Mouse (Mus musculus): ENCODE data around the gene Med26. TPM values are rescaled to one million over a fixed set of nuclear protein-coding genes. Genes with fewer than 3 reads are reported as not detected.

Med26 gene
- total and polyA plus RNA-seq, 3 experiments = 14.1 to 28.3 TPM; not detected in 1

DNA sequence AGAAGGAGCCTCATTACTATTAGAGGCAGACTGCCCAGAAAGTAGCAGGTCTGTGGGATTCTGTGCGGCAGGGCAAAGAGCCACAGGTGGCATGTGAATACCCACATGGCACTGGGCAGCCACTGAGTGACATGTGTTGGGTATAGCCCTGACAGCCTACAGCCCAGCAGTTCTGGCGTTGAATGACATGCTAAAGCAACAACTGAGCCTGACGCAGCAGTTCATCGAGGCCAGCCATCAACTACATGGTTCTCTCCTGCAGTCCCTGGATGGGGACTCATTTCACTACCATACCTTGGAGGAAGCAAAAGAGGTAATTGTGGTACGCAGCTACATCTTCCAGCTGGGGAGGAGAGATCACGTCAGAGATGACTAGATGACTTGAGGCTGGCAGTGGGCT lies 89.6 kb downstream of the Med26 start:
- H3K79me2 ChIP-seq (ENCODE audit: control insufficient read depth, insufficient read depth, low read length, poor library complexity) = no peaks in the 10 kb centered on the region
- no peaks in the 10 kb centered on the region for H3K4me1 ChIP-seq (ENCODE audit: control insufficient read depth in 1 of 2, insufficient read depth in 2 of 2, low read length in 2 of 2)
- H3K27ac ChIP-seq (ENCODE audit: control insufficient read depth, low read depth, low read length) = no peak overlapping the region
- no peaks in the 10 kb centered on the region for H3K27me3 ChIP-seq (ENCODE audit: control insufficient read depth in 1 of 2, insufficient read depth in 2 of 2, low read length in 2 of 2)
- no peak for TF ChIP-seq MAFK (IDR thresholded peaks at IDR 0.05; ENCODE audit: borderline replicate concordance, low read depth, low read length)
- TF ChIP-seq MXI1 (IDR thresholded peaks at IDR 0.05; ENCODE audit: low read depth, low read length) = no peak
- TF ChIP-seq CHD2 (IDR thresholded peaks at IDR 0.05; ENCODE audit: low read length) = no peak
- TF ChIP-seq NELFE (IDR thresholded peaks at IDR 0.05; ENCODE audit: low read depth, low read length) = no peak
- no peak for TF ChIP-seq HCFC1 (IDR thresholded peaks at IDR 0.05; ENCODE audit: low read depth, low read length)
- TF ChIP-seq USF2 (IDR thresholded peaks at IDR 0.05; ENCODE audit: borderline replicate concordance in 1 of 2, insufficient read depth in 1 of 2, low read depth in 1 of 2, low read length in 2 of 2) = no peak
- TF ChIP-seq EP300 (IDR thresholded peaks at IDR 0.05; ENCODE audit: low read depth in 1 of 2, low read length in 2 of 2) = no peak
- TF ChIP-seq GATA1 (IDR thresholded peaks at IDR 0.05; ENCODE audit: low read depth, low read length) = no peak
- TF ChIP-seq TBP (IDR thresholded peaks at IDR 0.05; ENCODE audit: low read depth, low read length) = no peak
- TF ChIP-seq GABPA (IDR thresholded peaks at IDR 0.05; ENCODE audit: low read depth, low read length) = no peak
- TF ChIP-seq ZNF384 (IDR thresholded peaks at IDR 0.05; ENCODE audit: low read depth, low read length) = no peak
- TF ChIP-seq MYB (IDR thresholded peaks at IDR 0.05; ENCODE audit: low read depth, low read length) = no peak
- no peak for TF ChIP-seq ZC3H11A (IDR thresholded peaks at IDR 0.05; ENCODE audit: low read depth, low read length)
- peaks cover 0 to 3% of the 10 kb centered on the region in 2 experiments; a peak in 1 of 4 replicates for H3K36me3 ChIP-seq (ENCODE audit: control insufficient read depth in 1 of 2, insufficient read depth in 2 of 2, low read length in 2 of 2)
- no peak overlapping the region for H3K4me3 ChIP-seq (ENCODE audit: control insufficient read depth in 1 of 2, insufficient read depth in 1 of 2, low read depth in 2 of 2, low read length in 2 of 2)
- H3K9me3 ChIP-seq (replicated peaks; ENCODE audit: insufficient read depth, low read length) = no peaks in the 10 kb centered on the region
- DNase-seq (ENCODE audit: low read depth, low spot score) = no peak
- no peak overlapping the region for H3K9ac ChIP-seq (ENCODE audit: control insufficient read depth, low read depth, low read length, poor library complexity, severe bottlenecking)

DNA sequence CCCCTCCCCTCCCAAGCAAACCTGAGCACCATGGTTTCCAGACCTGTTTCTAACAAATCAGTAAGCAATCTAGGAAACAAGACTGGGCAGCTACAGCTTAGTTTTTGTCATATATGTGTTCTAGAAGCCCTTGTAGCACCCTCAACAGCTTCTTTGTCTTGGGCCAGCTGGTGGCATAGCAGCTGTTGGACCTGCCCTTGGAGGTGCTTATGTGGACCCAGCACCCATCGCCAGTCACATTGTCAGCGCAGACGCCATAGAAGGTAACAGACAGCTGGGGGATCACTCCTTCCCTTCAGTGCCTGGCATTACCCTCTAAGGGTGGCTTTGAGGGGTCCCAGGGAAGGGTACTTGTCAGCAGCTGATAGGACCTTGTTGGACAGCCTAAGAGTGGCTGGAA lies 90.3 kb downstream of the Med26 start:
- TF ChIP-seq GATA1 (IDR thresholded peaks at IDR 0.05; ENCODE audit: low read depth, low read length) = no peak
- no peak for TF ChIP-seq MYC (IDR thresholded peaks at IDR 0.05; ENCODE audit: low read depth, low read length)
- no peak for TF ChIP-seq SMC3 (IDR thresholded peaks at IDR 0.05; ENCODE audit: low read depth, low read length)
- no peak for TF ChIP-seq SIN3A (IDR thresholded peaks at IDR 0.05; ENCODE audit: low read length)
- TF ChIP-seq MXI1 (IDR thresholded peaks at IDR 0.05; ENCODE audit: low read depth, low read length) = no peak
- no peak for TF ChIP-seq JUND (IDR thresholded peaks at IDR 0.05; ENCODE audit: low read depth, low read length)
- TF ChIP-seq E2F4 (IDR thresholded peaks at IDR 0.05; ENCODE audit: borderline replicate concordance, low read depth, low read length) = no peak
- no peak for TF ChIP-seq TBP (IDR thresholded peaks at IDR 0.05; ENCODE audit: low read depth, low read length)
- no peak for TF ChIP-seq TAL1 (IDR thresholded peaks at IDR 0.05; ENCODE audit: low read length)
- no peak for TF ChIP-seq KAT2A (conservative IDR thresholded peaks at IDR 0.05; ENCODE audit: low read depth, low read length)
- TF ChIP-seq CTCF (IDR thresholded peaks at IDR 0.05 in 2 of 3, conservative IDR thresholded peaks at IDR 0.05 in 1 of 3; ENCODE audit: control insufficient read depth in 1 of 3, insufficient read depth in 1 of 3, low read depth in 2 of 3, low read length in 3 of 3, poor library complexity in 1 of 3, severe bottlenecking in 1 of 3) = no peak
- TF ChIP-seq NRF1 (IDR thresholded peaks at IDR 0.05; ENCODE audit: insufficient read depth, low read depth, low read length, poor library complexity, severe bottlenecking) = no peak
- no peak for TF ChIP-seq EP300 (IDR thresholded peaks at IDR 0.05; ENCODE audit: low read depth in 1 of 2, low read length in 2 of 2)
- TF ChIP-seq POLR2A (IDR thresholded peaks at IDR 0.05; ENCODE audit: control insufficient read depth in 1 of 2, insufficient read depth in 1 of 2, low read depth in 1 of 2, low read length in 2 of 2, poor library complexity in 1 of 2) = no peak
- no peak for TF ChIP-seq USF2 (IDR thresholded peaks at IDR 0.05; ENCODE audit: borderline replicate concordance in 1 of 2, insufficient read depth in 1 of 2, low read depth in 1 of 2, low read length in 2 of 2)
- no peak for TF ChIP-seq MAZ (IDR thresholded peaks at IDR 0.05; ENCODE audit: low read depth, low read length)

More for the DNA sequence above, 90.3 kb downstream of the Med26 start:
- Histone ChIP-seq H3K27ac (ENCODE audit: control insufficient read depth, low read depth, low read length) (no peak overlapping the region), H3K79me2 (ENCODE audit: control insufficient read depth, insufficient read depth, low read length, poor library complexity) (no peaks in the 10 kb centered on the region), H3K9ac (ENCODE audit: control insufficient read depth, low read depth, low read length, poor library complexity, severe bottlenecking) (no peak overlapping the region), H3K27me3 (ENCODE audit: control insufficient read depth in 1 of 2, insufficient read depth in 2 of 2, low read length in 2 of 2) (no peaks in the 10 kb centered on the region), H3K36me3 (ENCODE audit: control insufficient read depth in 1 of 2, insufficient read depth in 2 of 2, low read length in 2 of 2) (peaks cover 0 to 2% of the 10 kb centered on the region in 2 experiments; a peak in 1 of 4 replicates), H3K4me3 (ENCODE audit: control insufficient read depth in 1 of 2, insufficient read depth in 1 of 2, low read depth in 2 of 2, low read length in 2 of 2) (no peak overlapping the region), H3K4me1 (ENCODE audit: control insufficient read depth in 1 of 2, insufficient read depth in 2 of 2, low read length in 2 of 2) (no peaks in the 10 kb centered on the region), H3K9me3 (replicated peaks; ENCODE audit: insufficient read depth, low read length) (no peaks in the 10 kb centered on the region)
- no peak for DNase-seq (ENCODE audit: low read depth, low spot score)
